Mouse (Mus musculus) cerebellum, adult 9-10 months (tissue): ENCODE data around the gene 1110065P20Rik.
A peak's percentile ranks its signal among the peaks of the same experiment; 100 is the strongest.

Source experiments
- DNase-seq: peaks from one replicate; pipeline ENCODE4 v3.0.0; 2022

The 1110065P20Rik gene

GRCm38 (mm10) chr4:124838035-124838700, 12.8 kb downstream of the 1110065P20Rik start:
- peak; percentile 13 for DNase-seq

- DNase-seq, result no peak
Observed at GRCm38 (mm10) chr4:124832796-124833195, 18.2 kb downstream of the 1110065P20Rik start.

GRCm38 (mm10) chr4:124829671-124830070, 21.3 kb downstream of the 1110065P20Rik start:
- no peak for DNase-seq

GRCm38 (mm10) chr4:124825371-124825965, 25.5 kb downstream of the 1110065P20Rik start:
- no peak for DNase-seq

GRCm38 (mm10) chr4:124824967-124825366, 26.0 kb downstream of the 1110065P20Rik start:
- no peak for DNase-seq

GRCm38 (mm10) chr4:124818832-124819231, 32.2 kb downstream of the 1110065P20Rik start:
- DNase-seq, result no peak

GRCm38 (mm10) chr4:124817803-124818202, 33.2 kb downstream of the 1110065P20Rik start:
- no peak for DNase-seq

GRCm38 (mm10) chr4:124815901-124816300, 35.1 kb downstream of the 1110065P20Rik start:
- peak; percentile 68 for DNase-seq

- DNase-seq, result no peak
Observed at GRCm38 (mm10) chr4:124811347-124811975, 39.5 kb downstream of the 1110065P20Rik start.

- DNase-seq, result no peak
Observed at GRCm38 (mm10) chr4:124810056-124810455, 40.9 kb downstream of the 1110065P20Rik start.

GRCm38 (mm10) chr4:124809136-124809883, 41.7 kb downstream of the 1110065P20Rik start:
- DNase-seq, result no peak

- no peak for DNase-seq
Observed at GRCm38 (mm10) chr4:124808511-124808910, 42.5 kb downstream of the 1110065P20Rik start.

GRCm38 (mm10) chr4:124803406-124803805, 47.6 kb downstream of the 1110065P20Rik start:
- DNase-seq, result no peak

- peak; percentile 95 for DNase-seq
Observed at GRCm38 (mm10) chr4:124802309-124803260, 48.4 kb downstream of the 1110065P20Rik start.

GRCm38 (mm10) chr4:124801552-124802308, 49.3 kb downstream of the 1110065P20Rik start, which contains the start of gene Mtf1:
Gene Mtf1, plus strand, starts transcription at chr4:124802104.
- peak; percentile 91 for DNase-seq
